Mouse (Mus musculus): ENCODE results near the gene Slc30a1.

The Slc30a1 gene

DNA sequence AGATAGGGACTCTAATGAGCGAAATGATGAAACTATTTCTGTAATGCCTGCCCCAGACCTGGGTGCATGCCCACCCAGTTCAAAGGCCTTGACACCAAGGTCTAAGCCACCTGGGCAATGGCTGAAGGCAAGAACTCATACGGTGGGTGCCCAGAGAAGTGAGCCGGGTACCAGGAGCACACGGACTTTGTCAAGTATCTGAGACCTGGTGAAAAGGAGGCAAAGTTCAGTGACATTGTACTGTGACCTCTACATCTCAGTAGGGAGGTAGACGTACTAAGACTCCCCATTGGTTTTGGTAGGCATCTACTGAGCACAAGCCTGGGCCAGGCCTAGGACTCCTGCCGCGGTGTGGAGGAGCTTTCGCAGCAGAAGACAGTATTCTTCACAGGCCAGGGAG is 38.8 kb downstream of the Slc30a1 start:
- DNase-seq, result no peak

- DNase-seq, result no peak
These were observed 39.2 kb downstream of the Slc30a1 start for GRCm38 (mm10) chr1:191945756-191946155.

- DNase-seq, result no peak
These were observed 39.7 kb downstream of the Slc30a1 start for GRCm38 (mm10) chr1:191946261-191946660.

DNA sequence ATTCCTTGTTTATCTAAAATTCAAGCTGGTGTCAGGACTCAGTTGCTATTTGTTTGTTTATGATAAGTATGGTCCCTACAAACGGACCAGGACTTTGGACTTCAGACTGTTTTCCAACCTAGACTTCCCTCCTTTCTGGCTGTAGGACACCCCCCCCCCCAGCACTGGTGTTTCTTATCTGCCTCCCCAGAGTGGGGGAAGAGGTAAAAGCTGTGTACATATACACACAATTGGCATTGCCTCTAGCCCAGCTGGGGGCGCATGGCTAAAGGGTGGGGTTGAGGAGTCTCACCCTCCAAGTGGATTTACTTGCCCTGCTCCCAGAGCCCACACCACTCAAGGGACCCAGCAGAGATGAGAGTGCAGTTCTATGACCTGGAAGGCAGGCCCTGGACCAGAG is 40.3 kb downstream of the Slc30a1 start:
- no peak for DNase-seq

- no peak for DNase-seq
These were observed 41.2 kb downstream of the Slc30a1 start for GRCm38 (mm10) chr1:191947796-191948195.

GRCm38 (mm10) chr1:191948600-191948999 is 42.0 kb downstream of the Slc30a1 start:
- no peak for DNase-seq

DNA sequence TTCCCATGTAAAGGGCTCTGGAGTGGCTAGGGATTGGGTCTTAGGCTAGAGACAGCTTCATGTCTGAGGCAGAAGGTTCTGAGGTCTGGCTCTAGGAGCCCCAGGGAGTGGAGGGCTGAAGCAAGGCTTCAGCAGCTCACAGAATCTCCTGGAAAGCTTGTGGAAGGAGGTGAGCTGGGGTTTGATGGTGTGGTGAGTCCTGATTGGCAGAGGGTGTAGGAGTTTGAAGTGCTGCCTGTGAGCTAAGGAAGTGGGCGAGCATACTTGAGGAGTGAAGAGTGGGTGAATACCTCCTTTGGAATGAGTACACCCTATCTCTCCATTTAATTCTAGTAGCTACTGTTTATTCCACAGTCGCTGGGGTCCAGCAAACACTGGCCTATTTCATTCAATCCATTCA is 44.0 kb downstream of the Slc30a1 start:
- no peak for DNase-seq

DNA sequence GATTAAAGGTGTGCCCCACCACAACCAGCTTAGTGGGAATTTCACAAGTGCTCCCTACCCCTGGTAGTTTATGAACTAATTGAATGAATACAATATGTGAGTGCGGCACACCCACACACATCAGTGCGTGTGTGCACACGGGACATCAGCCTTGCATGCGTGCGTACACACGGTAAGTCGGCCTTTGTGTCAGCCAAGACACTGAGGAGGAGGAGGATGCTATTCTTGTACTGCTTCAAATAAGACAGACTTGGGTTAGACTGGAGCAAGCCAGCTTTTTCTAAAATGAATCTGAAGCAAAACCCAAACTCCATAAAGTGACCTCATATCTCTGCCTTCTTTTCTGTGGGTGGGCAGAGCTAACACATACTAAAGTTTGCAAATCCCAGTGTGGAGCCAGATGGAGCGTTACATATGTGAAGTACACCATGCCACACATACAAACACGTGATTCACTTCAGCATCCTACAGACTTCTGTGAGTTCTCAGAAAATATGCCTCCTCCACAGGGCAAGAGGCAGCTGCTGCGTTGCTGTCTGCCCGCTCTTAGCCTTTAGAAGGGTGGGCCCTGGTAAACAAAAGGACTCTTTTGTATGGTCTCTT is 46.3 kb downstream of the Slc30a1 start:
- DNase-seq, result no peak

- peak; percentile 42 for DNase-seq
These were observed 48.5 kb downstream of the Slc30a1 start for GRCm38 (mm10) chr1:191955101-191955500.

DNA sequence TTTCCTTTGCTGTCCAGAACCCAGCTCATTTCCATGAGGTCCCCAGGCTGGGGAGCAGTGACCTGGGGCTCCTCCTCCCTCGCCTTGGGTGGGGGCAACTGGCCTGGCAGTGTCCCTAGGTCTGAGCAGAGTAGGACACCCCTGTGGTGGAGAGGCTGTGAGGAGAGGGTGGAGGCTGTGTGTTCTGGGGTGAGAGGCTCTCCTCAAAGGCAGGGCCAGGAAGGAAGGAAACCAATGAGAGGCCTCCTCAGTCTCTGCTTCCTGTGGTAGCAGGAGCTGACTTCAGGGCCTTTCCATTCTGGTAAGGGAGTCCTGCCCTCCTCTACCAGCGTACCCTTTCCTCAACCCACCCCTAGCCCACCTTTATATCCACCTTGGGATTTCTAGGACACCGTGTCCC is 49.7 kb downstream of the Slc30a1 start:
- peak; percentile 53 for DNase-seq

DNA sequence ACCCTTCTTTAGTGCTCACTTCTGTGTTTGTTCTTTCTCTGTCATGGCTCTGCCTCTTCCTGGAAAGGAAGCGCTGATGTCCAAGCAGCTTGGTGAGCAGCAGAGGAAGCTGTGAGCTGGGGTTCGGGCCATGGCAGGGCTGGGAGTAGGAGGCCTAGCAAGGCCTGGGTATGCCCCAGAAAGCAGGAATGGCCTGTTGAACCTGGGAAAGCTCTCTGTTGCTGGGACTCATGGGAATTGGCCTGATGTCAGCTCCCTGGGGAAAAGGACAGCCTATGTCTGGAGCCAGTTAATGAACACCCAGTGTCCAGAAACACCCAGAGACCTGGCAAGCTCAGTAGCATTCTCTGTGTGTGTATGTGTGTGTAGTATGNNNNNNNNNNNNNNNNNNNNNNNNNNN is 50.3 kb downstream of the Slc30a1 start:
- peak; percentile 83 for DNase-seq

GRCm38 (mm10) chr1:191957321-191957720 is 50.8 kb downstream of the Slc30a1 start:
- DNase-seq, result peak; percentile 73

- DNase-seq, result no peak
These were observed 54.4 kb downstream of the Slc30a1 start for GRCm38 (mm10) chr1:191960946-191961345.
